Mouse (Mus musculus) MEL (cell line): ENCODE measurements around the gene Ddit4l. TPM values are rescaled to one million over a fixed set of nuclear protein-coding genes. Genes with fewer than 3 reads are reported as not detected.

ENCODE experiments used
- DNase-seq: peaks from one replicate; pipeline ENCODE4 v3.0.0; 2011; ENCODE audit warnings: low read depth, low spot score
- H3K27ac ChIP-seq: 2 replicates; pipeline ENCODE4 v1.5.1; 2012; ENCODE audit warnings: low read depth, mild to moderate bottlenecking, control low read depth, low read length, moderate library complexity; ENCODE audit not compliant: control insufficient read depth
- H3K27me3 ChIP-seq, 2 experiments: fragments of 150-350 bp in 1 of 2; sonication (generic) in 1 of 2; 2 replicates each; pipeline ENCODE4 v1.6.1; 2012; ENCODE audit warnings: low read length in 2 of 2, mild to moderate bottlenecking in 2 of 2, improper control_type of control experiment in 1 of 2, moderate library complexity in 1 of 2; ENCODE audit not compliant: insufficient read depth in 2 of 2, control insufficient read depth in 1 of 2
- H3K36me3 ChIP-seq, 2 experiments: 2 replicates each; pipeline ENCODE4 v1.6.1; 2012 to 2014; ENCODE audit warnings: low read length in 2 of 2, improper control_type of control experiment in 1 of 2, inconsistent platforms in 1 of 2, mild to moderate bottlenecking in 1 of 2; ENCODE audit not compliant: insufficient read depth in 2 of 2, control insufficient read depth in 1 of 2
- H3K4me1 ChIP-seq, 2 experiments: fragments of 150-350 bp in 1 of 2; sonication (generic) in 1 of 2; 2 replicates each; pipeline ENCODE4 v1.6.1; 2012; ENCODE audit warnings: low read length in 2 of 2, improper control_type of control experiment in 1 of 2, mild to moderate bottlenecking in 1 of 2; ENCODE audit not compliant: insufficient read depth in 2 of 2, control insufficient read depth in 1 of 2
- H3K4me3 ChIP-seq, 2 experiments: fragments of 150-350 bp in 1 of 2; sonication (generic) in 1 of 2; 2 replicates each; pipeline ENCODE4 v1.5.1; 2012; ENCODE audit warnings: low read depth in 2 of 2, low read length in 2 of 2, mild to moderate bottlenecking in 2 of 2, moderate library complexity in 2 of 2, control low read depth in 1 of 2, improper control_type of control experiment in 1 of 2; ENCODE audit not compliant: control insufficient read depth in 1 of 2, insufficient read depth in 1 of 2
- H3K79me2 ChIP-seq: 2 replicates; pipeline ENCODE4 v1.6.1; 2012; ENCODE audit warnings: mild to moderate bottlenecking, low read length, moderate library complexity; ENCODE audit not compliant: control insufficient read depth, poor library complexity, insufficient read depth
- H3K9ac ChIP-seq: 2 replicates; pipeline ENCODE4 v1.6.1; 2012; ENCODE audit warnings: low read depth, mild to moderate bottlenecking, control low read depth, low read length, moderate library complexity; ENCODE audit not compliant: control insufficient read depth, poor library complexity, severe bottlenecking
- H3K9me3 ChIP-seq: fragments of 150-350 bp; sonication (generic); replicated peaks from 2 replicates; pipeline ENCODE4 v1.6.1; 2012; ENCODE audit warnings: mild to moderate bottlenecking, low read length, improper control_type of control experiment, moderate library complexity; ENCODE audit not compliant: insufficient read depth
- BHLHE40 ChIP-seq: IDR thresholded peaks from 2 replicates; pipeline ENCODE4 v1.6.1; 2012; ENCODE audit warnings: low read depth, mild to moderate bottlenecking, inconsistent platforms, low read length, improper control_type of control experiment, borderline replicate concordance
- E2F4 ChIP-seq: IDR thresholded peaks from 2 replicates; pipeline ENCODE4 v1.6.1; 2011; ENCODE audit warnings: low read depth, low read length, improper control_type of control experiment, borderline replicate concordance
- ELF1 ChIP-seq: IDR thresholded peaks from 2 replicates; pipeline ENCODE4 v1.6.1; 2014; ENCODE audit warnings: low read depth, mild to moderate bottlenecking, inconsistent platforms, low read length, improper control_type of control experiment, moderate library complexity
- EP300 ChIP-seq, 2 experiments: IDR thresholded peaks; 2 replicates each; pipeline ENCODE4 v1.6.1; 2011; ENCODE audit warnings: improper control_type of control experiment in 2 of 2, low read length in 2 of 2, low read depth in 1 of 2, mild to moderate bottlenecking in 1 of 2
- GATA1 ChIP-seq: IDR thresholded peaks from 2 replicates; pipeline ENCODE4 v1.6.1; 2011; ENCODE audit warnings: low read depth, low read length, improper control_type of control experiment
- MAZ ChIP-seq: IDR thresholded peaks from 2 replicates; pipeline ENCODE4 v1.6.1; 2012; ENCODE audit warnings: low read depth, mild to moderate bottlenecking, inconsistent platforms, low read length, improper control_type of control experiment
- MXI1 ChIP-seq: IDR thresholded peaks from 2 replicates; pipeline ENCODE4 v1.6.1; 2011; ENCODE audit warnings: mild to moderate bottlenecking, low read depth, low read length, improper control_type of control experiment
- MYB ChIP-seq: IDR thresholded peaks from 2 replicates; pipeline ENCODE4 v1.6.1; 2011; ENCODE audit warnings: mild to moderate bottlenecking, low read depth, low read length, improper control_type of control experiment
- MYC ChIP-seq: IDR thresholded peaks from 2 replicates; pipeline ENCODE4 v1.6.1; 2011; ENCODE audit warnings: low read depth, mild to moderate bottlenecking, low read length, improper control_type of control experiment, moderate library complexity
- NELFE ChIP-seq: IDR thresholded peaks from 2 replicates; pipeline ENCODE4 v1.6.1; 2011; ENCODE audit warnings: low read depth, low read length, improper control_type of control experiment
- POLR2A ChIP-seq, 2 experiments: IDR thresholded peaks; 2 replicates each; pipeline ENCODE4 v1.6.1; 2011 to 2012; ENCODE audit warnings: low read length in 2 of 2, mild to moderate bottlenecking in 2 of 2, control low read depth in 1 of 2, improper control_type of control experiment in 1 of 2, low read depth in 1 of 2, moderate library complexity in 1 of 2; ENCODE audit not compliant: control insufficient read depth in 1 of 2, insufficient read depth in 1 of 2, poor library complexity in 1 of 2
- POLR2AphosphoS2 ChIP-seq: IDR thresholded peaks from 2 replicates; pipeline ENCODE4 v1.6.1; 2011; ENCODE audit warnings: low read length, improper control_type of control experiment
- RCOR1 ChIP-seq: IDR thresholded peaks from 2 replicates; pipeline ENCODE4 v1.6.1; 2012; ENCODE audit warnings: low read depth, mild to moderate bottlenecking, inconsistent platforms, low read length, improper control_type of control experiment
- SMC3 ChIP-seq: IDR thresholded peaks from 2 replicates; pipeline ENCODE4 v1.6.1; 2011; ENCODE audit warnings: low read depth, low read length, improper control_type of control experiment
- TAL1 ChIP-seq: IDR thresholded peaks from 2 replicates; pipeline ENCODE4 v1.6.1; 2012; ENCODE audit warnings: mild to moderate bottlenecking, inconsistent platforms, low read length, moderate library complexity, mixed read lengths
- TCF12 ChIP-seq: IDR thresholded peaks from 2 replicates; pipeline ENCODE4 v1.6.1; 2014; ENCODE audit warnings: low read depth, mild to moderate bottlenecking, inconsistent platforms, low read length, improper control_type of control experiment, moderate library complexity
- UBTF ChIP-seq: IDR thresholded peaks from 2 replicates; pipeline ENCODE4 v1.6.1; 2012; ENCODE audit warnings: low read depth, mild to moderate bottlenecking, inconsistent platforms, low read length, improper control_type of control experiment, moderate library complexity, borderline replicate concordance; ENCODE audit not compliant: insufficient read depth
- USF1 ChIP-seq: IDR thresholded peaks from 2 replicates; pipeline ENCODE4 v1.6.1; 2014; ENCODE audit warnings: low read depth, mild to moderate bottlenecking, inconsistent platforms, low read length, improper control_type of control experiment, moderate library complexity
- ZMIZ1 ChIP-seq: IDR thresholded peaks from 2 replicates; pipeline ENCODE4 v1.6.1; 2012; ENCODE audit warnings: low read depth, mild to moderate bottlenecking, inconsistent platforms, low read length, improper control_type of control experiment, moderate library complexity
- polyA plus RNA-seq, 2 experiments: library from polyadenylated mRNA; stranded (reverse) in 1 of 2; unstranded in 1 of 2; fragments of >175 nt in 1 of 2; fragments of >200 nt in 1 of 2; gene quantifications; 2 replicates each; pipeline versions ENCODE4 v1.2.1 to v1.2.4; 2012; ENCODE audit warnings: low replicate concordance in 2 of 2, low read depth in 1 of 2; ENCODE audit not compliant: insufficient read length in 2 of 2, insufficient read depth in 1 of 2, missing spikeins in 1 of 2
- total RNA-seq: library from RNA; depleted of rRNA; stranded (reverse); fragments of 300-350 nt; gene quantifications from 2 replicates; pipeline ENCODE4 v1.2.3, GENCODE M21; 2012

Ddit4l gene
- total and polyA plus RNA-seq, 3 experiments = not detected

- no peaks in the 10 kb centered on the region for H3K79me2 ChIP-seq
- no peak for DNase-seq
- no peaks in the 10 kb centered on the region for H3K9me3 ChIP-seq
- no peak overlapping the region for H3K9ac ChIP-seq
- no peak overlapping the region for H3K27ac ChIP-seq
- no peak overlapping the region for H3K4me3 ChIP-seq
- no peak for TF ChIP-seq RCOR1
- TF ChIP-seq MYC = no peak
- TF ChIP-seq BHLHE40 = no peak
- no peak for TF ChIP-seq UBTF
- TF ChIP-seq EP300 (IDR thresholded peaks at IDR 0.05; ENCODE audit: low read depth in 1 of 2, low read length in 2 of 2) = no peak
- no peak for TF ChIP-seq MXI1
- no peak for TF ChIP-seq POLR2AphosphoS2
- no peak for TF ChIP-seq MAZ
- TF ChIP-seq E2F4 = no peak
- no peak for TF ChIP-seq GATA1
- no peak for TF ChIP-seq SMC3
- TF ChIP-seq NELFE = no peak
- TF ChIP-seq TAL1 = no peak
- TF ChIP-seq USF1 = no peak
- no peak for TF ChIP-seq MYB
- TF ChIP-seq ELF1 = no peak
- no peaks in the 10 kb centered on the region for H3K36me3 ChIP-seq
- no peaks in the 10 kb centered on the region for H3K27me3 ChIP-seq
- H3K4me1 ChIP-seq = no peaks in the 10 kb centered on the region
Measured at GRCm38 (mm10) chr3:137644947-137645346, 23.5 kb downstream of the Ddit4l start.

GRCm38 (mm10) chr3:137647427-137648100, 26.2 kb downstream of the Ddit4l start:
- H3K36me3 ChIP-seq = no peaks in the 10 kb centered on the region
- H3K9me3 ChIP-seq = no peaks in the 10 kb centered on the region
- H3K79me2 ChIP-seq = no peaks in the 10 kb centered on the region
- H3K27ac ChIP-seq = no peak overlapping the region
- no peaks in the 10 kb centered on the region; a peak in 1 of 4 replicates for H3K27me3 ChIP-seq
- H3K4me3 ChIP-seq = no peak overlapping the region
- H3K9ac ChIP-seq = no peak overlapping the region
- TF ChIP-seq ZMIZ1 (no peak), BHLHE40 (no peak), MXI1 (no peak), GATA1 (no peak), MAZ (no peak), POLR2A (IDR thresholded peaks at IDR 0.05; ENCODE audit: control insufficient read depth in 1 of 2, insufficient read depth in 1 of 2, low read depth in 1 of 2, low read length in 2 of 2, poor library complexity in 1 of 2) (no peak), USF1 (no peak), TCF12 (no peak), MYC (no peak)
- DNase-seq = no peak
- no peaks in the 10 kb centered on the region for H3K4me1 ChIP-seq
